Mouse (Mus musculus) olfactory bulb, adult 2 months (tissue): ENCODE results near the gene Gm21985. TPM values are rescaled to one million over a fixed set of nuclear protein-coding genes. Genes with fewer than 3 reads are reported as not detected.

Source experiments
- H3K27ac ChIP-seq: fragments of 200-500 bp; 2 replicates; pipeline ENCODE4 v1.5.1; 2012; ENCODE audit warnings: low read depth, low read length; ENCODE audit not compliant: insufficient read depth
- H3K4me1 ChIP-seq: fragments of 200-500 bp; 2 replicates; pipeline ENCODE4 v1.6.1; 2012; ENCODE audit warnings: low read length; ENCODE audit not compliant: control insufficient read depth, insufficient read depth
- H3K4me3 ChIP-seq: fragments of 200-500 bp; 2 replicates; pipeline ENCODE4 v1.5.1; 2012; ENCODE audit warnings: mild to moderate bottlenecking, low read depth, low read length, moderate library complexity; ENCODE audit not compliant: insufficient read depth
- CTCF ChIP-seq: fragments of 200-500 bp; IDR thresholded peaks from 2 replicates; pipeline ENCODE4 v1.5.1; 2012; ENCODE audit warnings: low read depth, mild to moderate bottlenecking, low read length, moderate library complexity; ENCODE audit not compliant: insufficient read depth
- POLR2A ChIP-seq: fragments of 200-500 bp; IDR thresholded peaks from 2 replicates; pipeline ENCODE4 v1.6.1; 2012; ENCODE audit warnings: mild to moderate bottlenecking, low read depth, low read length, moderate library complexity; ENCODE audit not compliant: insufficient read depth
- WGBS: fragments of 180-500 bp; shearing (Covaris S2); methylation state at CpG from one replicate; pipeline ENCODE4 v1.1.7; 2018; 5-methylcytosine and 5-hydroxymethylcytosine counted together
- polyA plus RNA-seq: library from polyadenylated mRNA; stranded (reverse); fragments of >200 nt; gene quantifications from 2 replicates; pipeline ENCODE4 v1.2.4, GENCODE M21; 2012; ENCODE audit warnings: low replicate concordance; ENCODE audit not compliant: missing spikeins, insufficient read depth, insufficient read length

The Gm21985 gene
- polyA plus RNA-seq, result not detected in 2 replicates

DNA sequence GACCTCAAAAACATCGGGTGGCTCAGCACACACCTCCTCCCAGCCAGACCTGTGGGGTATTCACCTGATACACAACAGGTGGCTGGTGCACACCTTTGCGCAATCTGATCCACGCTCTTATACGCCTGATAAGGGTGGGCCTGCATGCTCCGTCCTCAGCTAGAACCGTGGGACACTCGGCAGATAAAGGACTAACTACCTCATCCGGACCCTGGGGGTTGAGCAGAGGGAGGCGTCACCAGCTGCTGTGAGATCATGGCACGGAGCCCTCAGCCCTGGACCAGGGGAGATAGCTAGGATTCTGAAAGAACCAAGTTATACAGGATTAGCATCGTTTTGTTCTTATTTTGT lies at the start of gene Gm21985:
Gene Gm21985 (plus strand): TSS at position 73 of the 351 bp plus-strand sequence.
- no peak for TF ChIP-seq CTCF
- no peak for TF ChIP-seq POLR2A
- Histone ChIP-seq H3K4me1 (0 out of 2 replicates have a peak, but pooled peaks cover 4% of the 10 kb centered on the region), H3K27ac (peak within 1 kb of the TSS; percentile 90), H3K4me3 (peak within 1 kb of the TSS; percentile 94)
- 0% methylated on average over 11 of the region's 11 CpGs for WGBS

DNA sequence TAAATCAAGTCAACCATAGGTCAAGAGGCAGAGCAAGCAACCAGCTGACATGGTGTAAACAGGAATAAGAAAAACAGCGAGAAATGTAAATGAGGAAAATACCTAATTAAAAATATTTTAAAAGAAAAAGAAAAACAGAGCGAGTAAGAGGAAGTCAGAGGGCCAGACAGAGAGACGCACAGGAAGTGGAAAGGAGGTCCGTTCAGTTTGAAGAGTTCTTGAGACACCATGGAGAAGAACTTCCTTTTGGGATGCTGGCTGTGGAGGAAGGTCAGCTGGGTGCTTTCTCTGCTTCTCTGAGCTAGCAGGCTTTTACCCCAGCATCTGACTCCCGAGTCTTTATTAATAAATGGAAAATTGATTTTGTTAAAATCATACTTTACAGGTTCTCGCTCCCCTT lies 48.5 kb upstream of the Gm21985 start:
- Histone ChIP-seq H3K4me3 (no peak overlapping the region), H3K27ac (no peak overlapping the region), H3K4me1 (no peaks in the 10 kb centered on the region)
- TF ChIP-seq POLR2A, result no peak
- TF ChIP-seq CTCF, result no peak
- 78% methylated on average over 6 of the region's 6 CpGs for WGBS

DNA sequence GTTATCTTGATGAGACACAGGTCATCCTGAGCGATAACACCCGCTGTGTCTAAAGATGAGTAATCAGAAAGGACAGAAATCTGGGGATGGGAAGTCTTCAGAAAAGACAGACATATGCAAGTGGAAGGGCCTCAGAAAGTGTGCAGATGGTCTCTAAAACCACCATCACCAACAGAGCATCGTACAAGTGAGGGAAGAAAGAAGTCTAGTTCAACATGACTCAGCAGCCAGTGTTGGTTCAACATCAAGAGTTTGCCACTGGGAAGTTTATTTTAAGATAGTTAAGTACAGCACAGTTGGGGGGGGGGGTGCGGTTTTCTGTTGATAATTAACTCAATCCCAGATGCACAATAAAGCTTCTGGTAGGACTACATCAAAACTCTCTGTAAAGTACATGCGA lies 45.2 kb upstream of the Gm21985 start:
- WGBS, result 75% methylated on average over 5 of the region's 5 CpGs
- Histone ChIP-seq H3K4me1 (peaks cover 3% of the 10 kb centered on the region), H3K27ac (no peak overlapping the region), H3K4me3 (no peak overlapping the region)
- TF ChIP-seq POLR2A (no peak), CTCF (no peak)

DNA sequence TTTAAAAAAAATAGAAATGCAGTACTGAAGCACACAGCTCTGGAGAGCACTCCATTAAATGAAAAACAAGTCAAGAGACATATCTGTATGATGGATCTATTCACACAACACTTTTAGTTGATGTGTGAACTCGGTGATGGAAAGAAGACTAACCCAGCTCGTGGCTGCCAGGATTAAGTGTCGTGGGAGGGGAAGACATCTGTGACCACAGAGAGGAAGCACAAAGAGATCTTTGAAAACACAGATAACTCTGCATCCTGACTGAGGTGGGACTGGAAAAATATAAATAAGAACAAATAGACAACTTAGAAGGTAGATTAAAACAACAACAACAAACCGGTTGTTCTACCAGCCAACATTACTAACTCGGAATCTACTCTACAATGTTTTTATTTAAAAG lies 43.5 kb upstream of the Gm21985 start:
- Histone ChIP-seq H3K4me3 (no peak overlapping the region), H3K4me1 (peaks cover 3% of the 10 kb centered on the region), H3K27ac (no peak overlapping the region)
- TF ChIP-seq CTCF (no peak), POLR2A (no peak)
- WGBS, result 67% methylated on average over 5 of the region's 5 CpGs

DNA sequence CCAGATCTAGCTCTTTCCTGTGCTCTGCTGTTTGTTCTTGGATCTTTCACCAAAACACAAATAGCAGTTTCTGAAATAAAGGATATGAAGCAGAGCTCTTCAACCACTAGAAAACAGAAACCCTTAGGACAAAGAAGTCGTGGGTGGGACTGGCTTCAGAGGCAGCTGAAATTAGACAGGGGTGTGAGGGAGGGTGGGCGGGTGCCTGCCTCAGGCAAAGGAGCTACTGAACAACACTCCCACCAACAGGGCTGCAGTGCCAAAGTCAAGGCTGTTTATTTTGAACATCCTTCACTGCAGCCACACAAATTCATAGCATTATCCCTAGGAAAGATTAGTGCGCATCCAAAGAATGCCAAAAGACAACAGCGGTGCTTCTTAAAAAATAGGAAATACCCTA lies 41.8 kb upstream of the Gm21985 start:
- Histone ChIP-seq H3K4me1 (peaks cover 3% of the 10 kb centered on the region), H3K27ac (peak overlapping the region; percentile 97), H3K4me3 (no peak overlapping the region)
- WGBS, result 25% methylated on average over 4 of the region's 4 CpGs
- TF ChIP-seq CTCF, result no peak
- TF ChIP-seq POLR2A, result no peak

DNA sequence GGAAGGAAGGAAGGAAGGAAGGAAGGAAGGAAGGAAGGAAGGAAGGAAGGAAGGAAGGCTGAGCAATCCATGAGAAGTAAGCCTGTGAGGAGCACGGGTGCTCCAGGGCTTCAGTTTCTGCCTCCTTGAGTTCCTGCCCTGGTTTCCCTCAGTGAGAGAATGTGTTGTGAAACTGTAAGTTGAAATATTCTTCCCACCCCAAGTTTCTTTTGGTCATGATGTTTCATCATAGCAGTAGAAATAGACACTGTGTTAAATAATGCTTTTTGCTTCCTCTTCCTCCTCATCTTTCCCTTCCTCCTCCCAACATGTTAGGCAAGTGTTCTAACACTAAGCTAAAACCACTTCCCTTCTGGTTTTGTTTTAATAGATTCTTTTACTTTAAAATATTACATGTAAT lies 33.5 kb upstream of the Gm21985 start:
- TF ChIP-seq CTCF, result no peak
- no peak for TF ChIP-seq POLR2A
- Histone ChIP-seq H3K4me1 (peaks cover 4% of the 10 kb centered on the region), H3K4me3 (no peak overlapping the region), H3K27ac (no peak overlapping the region)
- WGBS, result 94% methylated on average over 1 of the region's 1 CpGs

DNA sequence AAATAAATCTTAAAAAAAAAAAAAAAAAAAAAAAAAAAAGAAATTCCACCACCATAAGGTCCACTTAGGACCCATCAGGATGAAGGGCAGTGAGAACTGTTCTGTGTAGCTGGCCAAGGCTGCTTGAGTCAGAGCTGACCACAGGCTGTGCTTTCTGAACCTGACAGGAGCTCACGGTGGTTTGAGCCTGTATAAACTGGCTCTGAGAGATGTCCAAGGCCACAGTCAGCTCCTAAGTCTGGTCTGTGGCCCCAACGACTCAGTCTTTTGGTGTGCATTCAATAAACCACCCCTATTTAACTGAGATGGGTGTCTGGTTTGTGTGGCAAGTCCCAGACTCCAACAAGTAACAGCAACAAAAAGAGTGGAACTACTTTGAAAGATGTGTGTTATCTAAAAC lies 29.5 kb upstream of the Gm21985 start:
- Histone ChIP-seq H3K4me3 (no peak overlapping the region), H3K27ac (no peak overlapping the region), H3K4me1 (peaks cover 6% of the 10 kb centered on the region)
- 83% methylated on average over 2 of the region's 2 CpGs for WGBS
- TF ChIP-seq POLR2A (no peak), CTCF (no peak)

DNA sequence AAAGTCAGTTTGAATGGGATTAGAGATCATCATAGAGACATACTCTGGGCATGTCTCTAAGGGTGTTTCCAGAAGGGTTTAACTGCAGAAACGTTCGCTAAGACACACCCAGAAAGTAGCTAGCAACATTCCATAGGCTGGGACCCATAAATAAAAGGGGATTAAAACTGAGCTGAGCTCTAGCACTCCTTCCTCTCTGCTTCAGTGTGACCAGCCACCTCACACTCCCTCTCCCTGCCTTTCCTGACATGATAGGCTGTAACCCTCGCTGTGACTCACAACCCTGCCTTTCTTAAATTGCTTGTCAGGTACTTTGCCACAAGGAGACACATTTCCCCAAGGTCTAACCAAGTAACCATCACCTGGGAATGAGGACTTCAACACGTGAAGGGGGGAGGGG lies 28.1 kb upstream of the Gm21985 start:
- no peak for TF ChIP-seq POLR2A
- no peak for TF ChIP-seq CTCF
- Histone ChIP-seq H3K27ac (no peak overlapping the region), H3K4me1 (peaks cover 9% of the 10 kb centered on the region), H3K4me3 (no peak overlapping the region)
- WGBS, result 14% methylated on average over 4 of the region's 4 CpGs

DNA sequence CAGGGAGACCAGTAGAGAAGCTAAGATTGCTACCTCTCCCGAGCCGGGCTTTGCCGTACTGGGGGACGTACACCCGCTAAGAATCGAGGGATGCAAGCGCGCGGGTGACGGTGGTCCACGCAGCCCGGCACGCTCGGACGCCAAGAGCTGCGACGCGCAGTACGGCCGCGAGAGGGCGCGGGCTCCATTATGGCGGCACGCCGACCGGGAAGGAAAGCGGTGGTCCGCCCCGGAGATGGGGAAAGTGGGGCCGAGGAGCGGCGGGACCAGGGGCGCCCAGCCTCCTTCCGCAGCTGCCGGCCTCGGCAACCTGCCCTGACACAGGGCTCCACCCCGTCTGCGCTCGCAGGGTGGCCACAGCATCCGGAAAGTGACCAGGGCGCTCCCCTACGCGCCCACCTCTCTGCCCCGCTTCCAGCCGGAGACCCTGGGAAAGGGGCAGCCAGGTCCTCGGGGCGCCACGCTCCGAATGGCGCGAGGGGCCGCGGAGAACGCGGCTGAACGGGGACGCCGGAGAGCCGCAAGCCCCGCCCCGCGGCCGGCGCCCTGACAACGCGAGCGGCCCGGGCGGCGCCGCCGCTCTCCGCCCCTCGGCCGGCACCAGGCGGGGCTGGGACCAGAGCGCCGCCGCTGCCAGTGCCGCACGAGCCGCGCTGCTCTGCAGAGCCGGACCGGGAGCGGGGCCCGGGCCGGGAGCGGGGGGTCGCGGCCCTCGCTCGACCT lies 26.7 kb upstream of the Gm21985 start, which contains the start of gene Lpcat4:
Gene Lpcat4 (plus strand): TSS at position 257 of the 723 bp plus-strand sequence.
- Histone ChIP-seq H3K27ac (peak within 1 kb of the TSS; percentile 93), H3K4me1 (peaks cover 9% of the 10 kb centered on the region), H3K4me3 (peak within 1 kb of the TSS; percentile 93)
- TF ChIP-seq POLR2A (peak; percentile 58; the same call in 1 of the 2 replicates), CTCF (peak; percentile 87)
- WGBS, result under 1% methylated on average over 93 of the region's 94 CpGs
